Mouse (Mus musculus) thymus, postnatal 4 days (tissue): ENCODE results near the gene Swi5.

Source experiments
- DNase-seq: peaks from one replicate; pipeline ENCODE4 v3.0.0; 2021

Swi5 gene

GRCm38 (mm10) chr2:32287923-32288367 lies at the start of gene Swi5:
Gene Swi5, minus strand, starts transcription at chr2:32288075.
- peak; percentile 100 for DNase-seq

- DNase-seq: no peak
These were observed 48.0 kb upstream of the Swi5 start for GRCm38 (mm10) chr2:32335888-32336287.

GRCm38 (mm10) chr2:32332159-32332558 lies 44.3 kb upstream of the Swi5 start:
- no peak for DNase-seq

- no peak for DNase-seq
These were observed 41.7 kb upstream of the Swi5 start for GRCm38 (mm10) chr2:32329531-32329930.

DNA sequence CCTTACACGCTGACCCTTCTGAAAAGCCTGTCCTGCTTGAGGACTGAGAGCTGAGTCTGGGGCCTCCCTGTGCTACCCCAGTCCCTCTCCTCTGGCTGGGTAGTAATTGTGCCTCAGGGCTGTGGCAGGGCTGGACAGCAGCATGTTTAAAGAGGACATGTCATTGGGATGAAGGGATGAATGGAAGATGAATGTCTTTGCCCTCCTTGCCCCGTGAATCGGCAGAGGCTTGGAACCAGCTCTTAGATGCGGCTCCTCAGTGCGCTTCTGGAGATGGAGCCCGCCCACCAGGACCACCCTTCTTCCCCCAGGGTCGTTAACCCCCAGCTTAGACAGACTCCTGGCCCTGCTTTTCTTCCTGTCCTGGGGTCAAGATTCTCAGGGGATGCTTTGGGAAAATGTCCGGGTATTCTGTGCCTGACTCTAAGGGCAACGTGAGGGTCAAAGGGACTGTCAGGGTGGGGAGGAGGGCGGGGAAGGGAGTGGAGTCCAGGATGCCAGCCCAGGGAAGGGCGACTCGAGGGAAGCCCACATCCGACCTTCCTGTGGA lies 41.1 kb upstream of the Swi5 start:
- no peak for DNase-seq

DNA sequence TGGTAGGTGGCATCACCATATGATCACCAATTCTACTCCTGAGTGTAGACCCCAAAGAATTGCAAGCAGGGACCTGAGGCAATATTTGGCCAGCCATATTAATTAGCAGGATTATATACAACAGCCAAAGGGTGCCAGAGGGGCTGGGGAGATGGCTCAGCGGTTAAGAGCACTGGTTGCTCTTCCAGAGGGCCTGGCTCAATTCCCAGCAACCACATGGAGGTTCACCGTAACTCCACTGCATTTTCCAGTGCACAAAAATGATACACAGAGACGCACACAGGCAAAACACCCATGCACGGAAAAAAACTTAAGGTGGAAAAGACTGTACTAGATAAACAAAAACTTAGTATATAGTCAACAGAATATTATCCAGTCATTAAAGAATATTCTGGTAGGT lies 39.3 kb upstream of the Swi5 start:
- no peak for DNase-seq

GRCm38 (mm10) chr2:32325342-32325741 lies 37.5 kb upstream of the Swi5 start:
- no peak for DNase-seq

DNA sequence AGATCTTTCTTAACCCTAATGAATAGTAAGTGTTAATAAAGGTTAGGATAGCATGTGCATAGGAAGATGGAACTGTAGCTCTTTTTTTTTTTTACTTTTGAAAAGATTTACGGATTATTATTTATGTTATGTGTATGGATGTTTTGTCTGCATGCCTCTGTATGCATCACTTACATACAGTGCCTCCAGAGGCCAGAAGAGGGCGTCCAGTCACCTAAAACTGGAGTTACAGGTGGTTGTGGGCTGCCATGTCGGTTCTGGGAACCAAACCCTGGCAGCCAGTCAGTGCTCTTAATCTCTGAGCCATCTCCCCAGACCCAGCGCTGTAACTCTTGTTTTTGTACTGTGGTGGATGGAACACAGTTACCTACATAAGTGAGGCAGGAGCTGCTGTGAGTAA lies 36.4 kb upstream of the Swi5 start:
- no peak for DNase-seq

DNA sequence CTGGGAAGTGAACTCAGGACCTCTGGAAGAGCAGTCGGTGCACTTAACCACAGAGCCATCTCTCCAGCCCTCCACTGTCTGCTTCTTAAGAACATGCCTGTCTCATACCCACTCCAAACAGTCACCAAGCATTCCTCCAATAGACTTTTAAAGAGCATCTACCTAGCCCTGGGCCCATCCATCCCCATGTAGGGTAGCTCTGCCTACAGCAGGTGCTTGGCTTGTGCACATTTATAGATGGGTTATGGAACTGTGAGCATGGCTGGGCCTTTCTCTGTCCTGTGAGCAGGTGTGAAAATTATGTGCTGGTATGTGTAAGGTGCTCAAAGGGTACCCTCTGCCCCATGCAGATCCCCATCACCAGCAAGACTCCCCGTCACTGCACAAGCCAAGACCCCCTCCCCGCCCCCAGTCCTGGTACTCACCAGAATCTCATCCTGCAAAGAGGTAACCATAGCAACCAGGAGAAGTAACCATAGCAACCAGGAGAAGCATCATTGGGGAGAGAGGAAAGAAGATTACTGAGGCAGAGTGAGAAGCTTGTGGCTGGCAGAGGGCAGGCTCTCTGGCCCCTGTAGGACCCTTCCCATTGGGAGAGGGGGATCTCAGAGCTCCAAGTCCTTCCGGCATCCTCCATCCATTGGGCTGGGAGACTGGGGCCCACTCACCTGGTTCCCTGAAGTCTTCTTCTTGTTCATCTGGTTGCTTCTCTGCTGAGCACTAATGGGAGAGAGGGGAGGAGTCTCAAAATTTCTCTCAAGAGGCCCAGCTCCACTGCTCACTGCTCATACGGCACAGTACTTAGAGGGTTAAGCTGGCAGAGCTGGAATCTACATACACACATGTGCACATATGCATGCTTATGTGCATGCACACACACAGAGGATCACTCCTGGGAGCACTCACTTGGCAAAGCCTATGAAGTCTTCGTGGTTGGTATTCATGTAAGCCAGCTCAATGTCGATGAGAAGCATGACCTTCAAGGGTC lies 35.2 kb upstream of the Swi5 start:
- DNase-seq: no peak

DNA sequence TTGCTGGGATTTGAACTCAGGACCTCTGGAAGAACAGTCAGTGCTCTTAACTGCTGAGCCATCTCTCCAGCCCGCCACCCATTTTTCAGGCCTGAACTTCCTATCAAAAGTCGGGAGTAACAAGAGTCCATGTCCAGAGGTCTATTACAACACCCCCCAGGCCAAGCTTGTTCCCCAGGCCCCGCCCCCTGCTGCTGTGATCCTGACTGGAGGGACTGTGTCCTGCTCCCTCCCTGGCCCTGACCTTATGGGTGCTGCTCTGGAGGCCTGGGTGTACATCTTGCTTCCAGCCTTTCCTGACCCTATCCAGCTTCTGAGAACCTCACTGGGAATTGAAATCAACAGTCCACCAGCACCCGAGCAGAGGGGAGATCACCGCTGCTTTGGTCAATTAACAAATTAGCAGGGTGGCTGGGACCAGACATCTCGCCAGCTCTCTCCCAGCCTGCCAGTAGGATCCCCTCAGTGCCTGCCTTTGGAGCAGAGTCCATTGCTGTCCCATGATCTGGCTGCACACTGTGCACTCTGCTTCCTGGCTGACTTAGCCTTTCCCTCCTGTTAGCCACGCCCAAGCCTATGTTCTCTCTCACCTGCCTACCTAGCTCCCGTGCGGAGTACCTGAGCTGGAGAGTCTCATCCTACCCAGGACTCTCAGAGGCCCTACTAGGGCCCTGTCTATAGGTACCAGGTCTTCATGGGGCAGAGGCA lies 33.9 kb upstream of the Swi5 start:
- DNase-seq: no peak

- DNase-seq: no peak
These were observed 32.8 kb upstream of the Swi5 start for GRCm38 (mm10) chr2:32320721-32321120.

DNA sequence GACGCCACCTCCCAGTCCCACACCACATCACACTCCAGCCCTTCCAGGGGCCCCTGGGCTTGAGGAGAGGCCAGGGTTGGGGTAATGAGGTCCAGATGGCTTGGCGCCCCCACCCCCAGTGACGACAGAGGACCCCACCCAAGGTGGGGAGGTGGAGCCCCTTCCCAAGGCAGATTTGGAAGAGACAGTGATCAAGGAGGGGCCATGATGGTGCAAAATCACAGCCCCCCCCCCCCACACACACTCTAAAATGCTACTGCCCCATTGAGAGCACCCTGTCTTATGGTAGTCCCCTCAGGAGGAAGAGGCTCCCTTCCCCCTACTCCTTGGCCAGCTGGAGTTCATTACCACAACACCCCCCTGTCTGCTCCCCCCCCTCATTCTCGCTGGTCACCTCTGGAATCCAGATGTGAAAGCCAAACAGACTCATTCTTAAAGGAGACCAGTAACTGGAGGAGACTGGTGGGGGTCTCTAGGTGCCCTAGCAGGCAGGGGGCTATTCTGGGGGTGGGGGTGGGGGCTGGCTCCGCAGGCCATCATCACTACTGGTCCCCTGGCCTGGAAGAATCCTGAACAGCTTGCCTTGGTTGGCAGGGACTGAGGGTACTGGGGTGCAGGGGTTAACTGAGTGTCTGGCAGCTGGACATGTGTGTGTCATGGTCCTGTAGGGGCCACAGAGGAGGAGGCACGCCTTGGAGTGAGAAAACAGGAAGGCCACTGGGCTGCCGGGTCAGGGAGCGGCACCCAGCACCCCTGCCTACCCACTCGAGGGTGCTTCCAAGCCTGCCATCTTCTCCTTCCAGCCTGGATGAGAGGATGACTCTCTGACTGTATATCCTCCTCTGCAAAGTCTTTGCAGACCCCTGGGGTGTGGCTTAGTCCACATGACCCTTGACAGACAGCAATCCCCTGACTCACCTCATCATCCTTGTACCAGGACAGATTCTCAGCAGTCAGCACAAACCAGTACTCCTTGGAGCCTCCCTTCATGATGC lies 32.0 kb upstream of the Swi5 start:
- no peak for DNase-seq

- no peak for DNase-seq
These were observed 31.1 kb upstream of the Swi5 start for GRCm38 (mm10) chr2:32318709-32319585.

- peak; percentile 34 for DNase-seq
These were observed 30.0 kb upstream of the Swi5 start for GRCm38 (mm10) chr2:32317791-32318417.

- no peak for DNase-seq
These were observed 29.2 kb upstream of the Swi5 start for GRCm38 (mm10) chr2:32316887-32317656.

DNA sequence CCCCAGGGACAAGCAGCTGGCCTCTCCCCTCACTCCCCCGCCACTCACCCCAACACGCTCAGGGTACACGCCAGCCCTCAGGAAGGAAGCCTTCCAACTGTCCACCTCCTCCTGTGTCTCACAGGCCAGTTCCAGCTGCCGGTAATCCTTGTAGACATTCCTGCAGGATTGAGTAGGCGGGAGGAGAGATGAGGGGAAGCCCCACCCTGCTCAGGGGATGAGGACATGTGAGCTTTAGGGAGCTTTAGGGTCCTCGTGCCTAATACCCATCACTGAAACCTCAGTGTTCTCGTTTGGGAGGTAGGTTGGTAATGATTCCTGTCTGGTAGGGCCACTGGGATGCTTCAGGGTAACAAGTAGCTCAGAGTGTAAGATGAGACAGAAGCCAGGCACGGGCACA lies 27.9 kb upstream of the Swi5 start:
- no peak for DNase-seq

GRCm38 (mm10) chr2:32314831-32315230 lies 27.0 kb upstream of the Swi5 start:
- DNase-seq: no peak

- peak; percentile 97 for DNase-seq
These were observed 24.6 kb upstream of the Swi5 start for GRCm38 (mm10) chr2:32312318-32312964.
